Mouse (Mus musculus): ENCODE results near the gene Grik1. TPM values are rescaled to one million over a fixed set of nuclear protein-coding genes. Genes with fewer than 3 reads are reported as not detected.

Grik1 gene
- polyA plus RNA-seq (2015; fragmentation: Nextera tagmentation; extraction: Ambion mirVana): 1.8 and 2.2 TPM in 2 replicates

- Histone ChIP-seq H3K36me3 (ENCODE audit: insufficient read depth, low read length) (no peaks in the 10 kb centered on the region), H3K4me3 (ENCODE audit: low read length) (peak within 1 kb of the TSS; percentile 56), H3K27me3 (ENCODE audit: insufficient read depth, low read length) (peaks cover 37% of the 10 kb centered on the region), H3K9me3 (ENCODE audit: low read length) (no peaks in the 10 kb centered on the region), H3K9ac (replicated peaks; ENCODE audit: low read length) (0 out of 2 replicates have a peak within 1 kb of the TSS, but pooled peaks have one; percentile 35), H3K4me1 (ENCODE audit: insufficient read depth, low read length) (peaks cover 15% of the 10 kb centered on the region; the same call in 1 of the 2 replicates), H3K4me2 (replicated peaks; ENCODE audit: low read depth, low read length) (peak within 1 kb of the TSS; percentile 98), H3K27ac (ENCODE audit: low read length) (no peak within 1 kb of the TSS)
- WGBS: 1% methylated on average over 27 of the region's 27 CpGs
- ATAC-seq (ENCODE audit: low FRiP score, low TSS enrichment): peak; percentile 91
Measured at GRCm38 (mm10) chr16:88290132-88290772, at the start of gene Grik1. Gene Grik1, minus strand, starts transcription at chr16:88290265.

- no peak overlapping the region for H3K9ac ChIP-seq (replicated peaks; ENCODE audit: low read length)
- H3K4me1 ChIP-seq (ENCODE audit: insufficient read depth, low read length): peaks cover 13% of the 10 kb centered on the region; the same call in 1 of the 2 replicates
- H3K4me3 ChIP-seq (ENCODE audit: low read length): no peak overlapping the region
- H3K36me3 ChIP-seq (ENCODE audit: insufficient read depth, low read length): no peaks in the 10 kb centered on the region
- H3K27me3 ChIP-seq (ENCODE audit: insufficient read depth, low read length): peaks cover 22% of the 10 kb centered on the region
- no peaks in the 10 kb centered on the region for H3K9me3 ChIP-seq (ENCODE audit: low read length)
- no peak for ATAC-seq (ENCODE audit: low FRiP score, low TSS enrichment)
- 34% methylated on average over 3 of the region's 3 CpGs for WGBS
- no peak overlapping the region for H3K27ac ChIP-seq (ENCODE audit: low read length)
- H3K4me2 ChIP-seq (replicated peaks; ENCODE audit: low read depth, low read length): no peak overlapping the region
Measured at GRCm38 (mm10) chr16:88294209-88294608, 4.1 kb upstream of the Grik1 start.

- Histone ChIP-seq H3K27me3 (ENCODE audit: insufficient read depth, low read length) (peaks cover 37% of the 10 kb centered on the region), H3K4me2 (replicated peaks; ENCODE audit: low read depth, low read length) (peak overlapping the region; percentile 98), H3K4me1 (ENCODE audit: insufficient read depth, low read length) (peaks cover 15% of the 10 kb centered on the region; the same call in 1 of the 2 replicates), H3K9ac (replicated peaks; ENCODE audit: low read length) (0 out of 2 replicates have a peak overlapping the region, but pooled peaks have one; percentile 35), H3K36me3 (ENCODE audit: insufficient read depth, low read length) (no peaks in the 10 kb centered on the region), H3K27ac (ENCODE audit: low read length) (no peak overlapping the region), H3K4me3 (ENCODE audit: low read length) (peak overlapping the region; percentile 56), H3K9me3 (ENCODE audit: low read length) (no peaks in the 10 kb centered on the region)
- WGBS: under 1% methylated on average over 40 of the region's 40 CpGs
- peak; percentile 82 for ATAC-seq (ENCODE audit: low FRiP score, low TSS enrichment)
Measured at GRCm38 (mm10) chr16:88289421-88290081, 514 bp downstream of the Grik1 start.

GRCm38 (mm10) chr16:88258407-88258806 is 31.7 kb downstream of the Grik1 start:
- no peaks in the 10 kb centered on the region for H3K27me3 ChIP-seq (ENCODE audit: insufficient read depth, low read length)
- no peaks in the 10 kb centered on the region for H3K4me1 ChIP-seq (ENCODE audit: insufficient read depth, low read length)
- H3K27ac ChIP-seq (ENCODE audit: low read length): no peak overlapping the region
- WGBS: 86% methylated on average over 4 of the region's 4 CpGs
- no peak overlapping the region for H3K9ac ChIP-seq (replicated peaks; ENCODE audit: low read length)
- H3K4me2 ChIP-seq (replicated peaks; ENCODE audit: low read depth, low read length): no peak overlapping the region
- no peaks in the 10 kb centered on the region for H3K36me3 ChIP-seq (ENCODE audit: insufficient read depth, low read length)
- no peak overlapping the region for H3K4me3 ChIP-seq (ENCODE audit: low read length)
- ATAC-seq (ENCODE audit: low FRiP score, low TSS enrichment): no peak
- H3K9me3 ChIP-seq (ENCODE audit: low read length): no peaks in the 10 kb centered on the region

GRCm38 (mm10) chr16:88257072-88257471 is 33.0 kb downstream of the Grik1 start:
- Histone ChIP-seq H3K9ac (replicated peaks; ENCODE audit: low read length) (no peak overlapping the region), H3K4me2 (replicated peaks; ENCODE audit: low read depth, low read length) (no peak overlapping the region), H3K4me1 (ENCODE audit: insufficient read depth, low read length) (no peaks in the 10 kb centered on the region), H3K9me3 (ENCODE audit: low read length) (no peaks in the 10 kb centered on the region), H3K4me3 (ENCODE audit: low read length) (no peak overlapping the region), H3K27me3 (ENCODE audit: insufficient read depth, low read length) (no peaks in the 10 kb centered on the region), H3K27ac (ENCODE audit: low read length) (no peak overlapping the region), H3K36me3 (ENCODE audit: insufficient read depth, low read length) (no peaks in the 10 kb centered on the region)
- no peak for ATAC-seq (ENCODE audit: low FRiP score, low TSS enrichment)
- WGBS: 72% methylated on average over 5 of the region's 5 CpGs

GRCm38 (mm10) chr16:88256101-88256500 is 34.0 kb downstream of the Grik1 start:
- H3K4me2 ChIP-seq (replicated peaks; ENCODE audit: low read depth, low read length): no peak overlapping the region
- no peak overlapping the region for H3K9ac ChIP-seq (replicated peaks; ENCODE audit: low read length)
- H3K27ac ChIP-seq (ENCODE audit: low read length): no peak overlapping the region
- no peaks in the 10 kb centered on the region for H3K36me3 ChIP-seq (ENCODE audit: insufficient read depth, low read length)
- 86% methylated on average over 3 of the region's 3 CpGs for WGBS
- H3K27me3 ChIP-seq (ENCODE audit: insufficient read depth, low read length): no peaks in the 10 kb centered on the region
- H3K4me1 ChIP-seq (ENCODE audit: insufficient read depth, low read length): no peaks in the 10 kb centered on the region
- H3K9me3 ChIP-seq (ENCODE audit: low read length): no peaks in the 10 kb centered on the region
- no peak overlapping the region for H3K4me3 ChIP-seq (ENCODE audit: low read length)
- no peak for ATAC-seq (ENCODE audit: low FRiP score, low TSS enrichment)

- ATAC-seq (ENCODE audit: low FRiP score, low TSS enrichment): no peak
- Histone ChIP-seq H3K27me3 (ENCODE audit: insufficient read depth, low read length) (no peaks in the 10 kb centered on the region), H3K9me3 (ENCODE audit: low read length) (no peaks in the 10 kb centered on the region), H3K9ac (replicated peaks; ENCODE audit: low read length) (no peak overlapping the region), H3K4me3 (ENCODE audit: low read length) (no peak overlapping the region), H3K36me3 (ENCODE audit: insufficient read depth, low read length) (no peaks in the 10 kb centered on the region), H3K4me1 (ENCODE audit: insufficient read depth, low read length) (no peaks in the 10 kb centered on the region), H3K27ac (ENCODE audit: low read length) (no peak overlapping the region), H3K4me2 (replicated peaks; ENCODE audit: low read depth, low read length) (no peak overlapping the region)
- WGBS: 76% methylated on average over 2 of the region's 2 CpGs
Measured at GRCm38 (mm10) chr16:88252676-88253075, 37.4 kb downstream of the Grik1 start.

GRCm38 (mm10) chr16:88251049-88251448 is 39.0 kb downstream of the Grik1 start:
- Histone ChIP-seq H3K4me2 (replicated peaks; ENCODE audit: low read depth, low read length) (no peak overlapping the region), H3K27me3 (ENCODE audit: insufficient read depth, low read length) (no peaks in the 10 kb centered on the region), H3K4me3 (ENCODE audit: low read length) (no peak overlapping the region), H3K36me3 (ENCODE audit: insufficient read depth, low read length) (no peaks in the 10 kb centered on the region), H3K4me1 (ENCODE audit: insufficient read depth, low read length) (no peaks in the 10 kb centered on the region), H3K27ac (ENCODE audit: low read length) (no peak overlapping the region), H3K9me3 (ENCODE audit: low read length) (no peaks in the 10 kb centered on the region), H3K9ac (replicated peaks; ENCODE audit: low read length) (no peak overlapping the region)
- WGBS: 77% methylated on average over 5 of the region's 5 CpGs
- no peak for ATAC-seq (ENCODE audit: low FRiP score, low TSS enrichment)

GRCm38 (mm10) chr16:88249825-88250224 is 40.2 kb downstream of the Grik1 start:
- 71% methylated on average over 3 of the region's 3 CpGs for WGBS
- H3K9ac ChIP-seq (replicated peaks; ENCODE audit: low read length): no peak overlapping the region
- no peaks in the 10 kb centered on the region for H3K9me3 ChIP-seq (ENCODE audit: low read length)
- H3K36me3 ChIP-seq (ENCODE audit: insufficient read depth, low read length): no peaks in the 10 kb centered on the region
- H3K4me1 ChIP-seq (ENCODE audit: insufficient read depth, low read length): no peaks in the 10 kb centered on the region
- H3K4me3 ChIP-seq (ENCODE audit: low read length): no peak overlapping the region
- H3K4me2 ChIP-seq (replicated peaks; ENCODE audit: low read depth, low read length): no peak overlapping the region
- no peaks in the 10 kb centered on the region for H3K27me3 ChIP-seq (ENCODE audit: insufficient read depth, low read length)
- no peak overlapping the region for H3K27ac ChIP-seq (ENCODE audit: low read length)
- ATAC-seq (ENCODE audit: low FRiP score, low TSS enrichment): no peak

GRCm38 (mm10) chr16:88247586-88247985 is 42.5 kb downstream of the Grik1 start:
- Histone ChIP-seq H3K4me2 (replicated peaks; ENCODE audit: low read depth, low read length) (no peak overlapping the region), H3K9me3 (ENCODE audit: low read length) (no peaks in the 10 kb centered on the region), H3K4me3 (ENCODE audit: low read length) (no peak overlapping the region), H3K4me1 (ENCODE audit: insufficient read depth, low read length) (no peaks in the 10 kb centered on the region), H3K36me3 (ENCODE audit: insufficient read depth, low read length) (no peaks in the 10 kb centered on the region), H3K27me3 (ENCODE audit: insufficient read depth, low read length) (no peaks in the 10 kb centered on the region), H3K9ac (replicated peaks; ENCODE audit: low read length) (no peak overlapping the region), H3K27ac (ENCODE audit: low read length) (no peak overlapping the region)
- no peak for ATAC-seq (ENCODE audit: low FRiP score, low TSS enrichment)
- 88% methylated on average over 3 of the region's 3 CpGs for WGBS

All from kidney, embryonic 16.5 days (tissue).